Mouse (Mus musculus): ENCODE measurements around the gene B9d2. TPM values are rescaled to one million over a fixed set of nuclear protein-coding genes. Genes with fewer than 3 reads are reported as not detected.

Gene B9d2
- polyA plus RNA-seq, 1 experiment from 2014 or later = 38.1 TPM

- Histone ChIP-seq H3K36me3 (replicated peaks) (no peaks in the 10 kb centered on the region), H3K4me1 (peaks cover 49% of the 10 kb centered on the region), H3K27me3 (ENCODE audit: poor library complexity, severe bottlenecking) (peaks cover 75% of the 10 kb centered on the region), H3K4me3 (peak overlapping the region; percentile 64), H3K9me3 (peaks cover 4% of the 10 kb centered on the region; the same call in 1 of the 2 replicates), H3K27ac (no peak overlapping the region)
- 16% methylated on average over 12 of the region's 12 CpGs for WGBS
- no peak for DNase-seq (ENCODE audit: extremely low spot score, low spot score)
Observed at GRCm38 (mm10) chr7:25689603-25690021, 9.0 kb downstream of the B9d2 start.

DNA sequence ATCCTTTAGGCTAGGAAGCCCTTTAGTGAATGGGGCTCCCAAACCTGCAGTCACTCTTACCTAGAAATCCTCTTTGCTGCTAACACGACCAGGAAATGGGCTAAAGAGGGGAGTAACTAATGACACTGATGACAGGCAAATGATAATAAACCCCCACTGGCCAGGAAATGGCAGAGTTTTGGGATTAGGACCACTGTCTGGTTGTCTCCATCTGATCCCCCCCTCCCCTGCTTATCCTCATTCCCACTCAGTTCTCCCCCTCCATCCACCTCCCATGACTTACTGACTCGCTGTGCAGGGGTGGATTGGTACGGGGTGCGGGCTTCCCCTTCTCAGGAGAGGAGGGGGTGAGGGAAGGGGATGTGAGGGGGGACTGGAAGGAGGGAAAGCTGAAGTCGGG is 9.5 kb downstream of the B9d2 start:
- peaks cover 4% of the 10 kb centered on the region; the same call in 1 of the 2 replicates for H3K9me3 ChIP-seq
- peaks cover 49% of the 10 kb centered on the region for H3K4me1 ChIP-seq
- peak overlapping the region; percentile 64 for H3K4me3 ChIP-seq
- no peaks in the 10 kb centered on the region for H3K36me3 ChIP-seq (replicated peaks)
- DNase-seq (ENCODE audit: extremely low spot score, low spot score) = no peak
- H3K27me3 ChIP-seq (ENCODE audit: poor library complexity, severe bottlenecking) = peaks cover 70% of the 10 kb centered on the region
- H3K27ac ChIP-seq = no peak overlapping the region
- 37% methylated on average over 5 of the region's 5 CpGs for WGBS

GRCm38 (mm10) chr7:25694104-25694503 is 13.5 kb downstream of the B9d2 start:
- Histone ChIP-seq H3K9me3 (peaks cover 4% of the 10 kb centered on the region; the same call in 1 of the 2 replicates), H3K27ac (no peak overlapping the region), H3K36me3 (replicated peaks) (no peaks in the 10 kb centered on the region), H3K4me3 (no peak overlapping the region), H3K4me1 (peaks cover 15% of the 10 kb centered on the region), H3K27me3 (ENCODE audit: poor library complexity, severe bottlenecking) (peaks cover 30% of the 10 kb centered on the region)
- no peak for DNase-seq (ENCODE audit: extremely low spot score, low spot score)
- WGBS = 64% methylated on average over 8 of the region's 8 CpGs

GRCm38 (mm10) chr7:25699851-25700250 is 19.3 kb downstream of the B9d2 start:
- no peaks in the 10 kb centered on the region for H3K36me3 ChIP-seq (replicated peaks)
- H3K4me1 ChIP-seq = peaks cover 13% of the 10 kb centered on the region
- H3K4me3 ChIP-seq = no peak overlapping the region
- DNase-seq (ENCODE audit: extremely low spot score, low spot score) = no peak
- H3K27me3 ChIP-seq (ENCODE audit: poor library complexity, severe bottlenecking) = peaks cover 17% of the 10 kb centered on the region
- no peak overlapping the region for H3K27ac ChIP-seq
- WGBS = 56% methylated on average over 13 of the region's 13 CpGs
- H3K9me3 ChIP-seq = peaks cover 24% of the 10 kb centered on the region

GRCm38 (mm10) chr7:25700732-25701131 is 20.2 kb downstream of the B9d2 start:
- peaks cover 24% of the 10 kb centered on the region for H3K9me3 ChIP-seq
- no peak overlapping the region for H3K27ac ChIP-seq
- 80% methylated on average over 12 of the region's 12 CpGs for WGBS
- peaks cover 17% of the 10 kb centered on the region for H3K4me1 ChIP-seq
- no peak for DNase-seq (ENCODE audit: extremely low spot score, low spot score)
- H3K4me3 ChIP-seq = no peak overlapping the region
- peaks cover 26% of the 10 kb centered on the region for H3K27me3 ChIP-seq (ENCODE audit: poor library complexity, severe bottlenecking)
- H3K36me3 ChIP-seq (replicated peaks) = no peaks in the 10 kb centered on the region

- no peaks in the 10 kb centered on the region for H3K36me3 ChIP-seq (replicated peaks)
- no peak overlapping the region for H3K27ac ChIP-seq
- H3K9me3 ChIP-seq = peaks cover 24% of the 10 kb centered on the region
- peaks cover 31% of the 10 kb centered on the region for H3K27me3 ChIP-seq (ENCODE audit: poor library complexity, severe bottlenecking)
- no peak for DNase-seq (ENCODE audit: extremely low spot score, low spot score)
- no peak overlapping the region for H3K4me3 ChIP-seq
- WGBS = 97% methylated on average over 2 of the region's 2 CpGs
- peaks cover 23% of the 10 kb centered on the region for H3K4me1 ChIP-seq
Observed at GRCm38 (mm10) chr7:25702350-25702749, 21.8 kb downstream of the B9d2 start.

- 17% methylated on average over 10 of the region's 10 CpGs for WGBS
- no peaks in the 10 kb centered on the region for H3K36me3 ChIP-seq (replicated peaks)
- H3K27ac ChIP-seq = no peak overlapping the region
Observed at GRCm38 (mm10) chr7:25703793-25704494, 23.4 kb downstream of the B9d2 start.

GRCm38 (mm10) chr7:25704716-25705364 is 24.3 kb downstream of the B9d2 start:
- Histone ChIP-seq H3K4me3 (peak overlapping the region; percentile 55), H3K36me3 (replicated peaks) (no peaks in the 10 kb centered on the region), H3K27me3 (ENCODE audit: poor library complexity, severe bottlenecking) (peaks cover 31% of the 10 kb centered on the region), H3K4me1 (peaks cover 39% of the 10 kb centered on the region), H3K27ac (0 out of 2 replicates have a peak overlapping the region, but pooled peaks have one; percentile 25), H3K9me3 (peaks cover 21% of the 10 kb centered on the region)
- WGBS = 4% methylated on average over 37 of the region's 37 CpGs
- DNase-seq (ENCODE audit: extremely low spot score, low spot score) = no peak

More at GRCm38 (mm10) chr7:25703793-25704494, 23.4 kb downstream of the B9d2 start:
- Histone ChIP-seq H3K9me3 (peaks cover 24% of the 10 kb centered on the region), H3K4me1 (peaks cover 35% of the 10 kb centered on the region), H3K4me3 (peak overlapping the region; percentile 55), H3K27me3 (ENCODE audit: poor library complexity, severe bottlenecking) (peaks cover 31% of the 10 kb centered on the region)
- DNase-seq (ENCODE audit: extremely low spot score, low spot score) = no peak

- no peaks in the 10 kb centered on the region for H3K36me3 ChIP-seq (replicated peaks)
- H3K27me3 ChIP-seq (ENCODE audit: poor library complexity, severe bottlenecking) = peaks cover 31% of the 10 kb centered on the region
- no peak overlapping the region for H3K4me3 ChIP-seq
- H3K4me1 ChIP-seq = peaks cover 49% of the 10 kb centered on the region
- 68% methylated on average over 6 of the region's 6 CpGs for WGBS
- H3K9me3 ChIP-seq = peaks cover 13% of the 10 kb centered on the region
- no peak overlapping the region for H3K27ac ChIP-seq
- no peak for DNase-seq (ENCODE audit: extremely low spot score, low spot score)
Observed at GRCm38 (mm10) chr7:25705801-25706251, 25.2 kb downstream of the B9d2 start.

DNA sequence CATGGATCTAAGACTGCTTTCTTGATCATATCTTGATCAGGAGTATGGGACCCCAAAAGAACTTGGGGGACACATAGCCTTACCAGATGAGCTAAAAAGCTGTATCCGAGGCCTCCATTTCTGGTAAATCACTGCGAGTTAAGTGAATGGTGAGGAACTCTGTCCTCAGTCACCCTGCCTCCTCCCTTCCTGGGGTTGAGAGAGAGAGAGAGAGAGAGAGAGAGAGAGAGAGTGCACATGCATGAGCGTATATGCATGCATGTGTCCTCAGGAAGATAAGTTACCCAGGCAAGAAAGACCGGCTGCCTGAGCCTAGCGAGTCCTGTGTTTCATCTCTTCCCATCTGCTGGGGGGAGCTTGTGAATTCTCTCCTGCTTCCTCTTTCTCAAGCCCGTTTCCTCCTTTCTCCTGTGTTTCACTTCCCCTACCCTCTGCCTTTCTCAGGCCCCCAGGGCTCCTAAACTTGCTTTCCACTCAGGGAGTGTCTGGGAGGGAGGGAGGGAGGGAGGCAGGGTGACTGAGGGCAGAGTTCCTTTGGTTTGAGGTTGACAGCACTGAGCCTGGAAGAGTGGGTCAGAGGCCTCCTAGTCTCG is 26.1 kb downstream of the B9d2 start:
- Histone ChIP-seq H3K9me3 (peaks cover 8% of the 10 kb centered on the region), H3K4me1 (peaks cover 57% of the 10 kb centered on the region), H3K27me3 (ENCODE audit: poor library complexity, severe bottlenecking) (peaks cover 31% of the 10 kb centered on the region), H3K4me3 (no peak overlapping the region), H3K36me3 (replicated peaks) (peaks cover 1% of the 10 kb centered on the region; the same call in 1 of the 2 replicates), H3K27ac (no peak overlapping the region)
- no peak for DNase-seq (ENCODE audit: extremely low spot score, low spot score)
- 65% methylated on average over 7 of the region's 7 CpGs for WGBS

- peak overlapping the region; percentile 42; the same call in 1 of the 2 replicates for H3K27ac ChIP-seq
- H3K36me3 ChIP-seq (replicated peaks) = peaks cover 11% of the 10 kb centered on the region
- WGBS = 68% methylated on average over 15 of the region's 15 CpGs
- peaks cover 31% of the 10 kb centered on the region for H3K27me3 ChIP-seq (ENCODE audit: poor library complexity, severe bottlenecking)
- peaks cover 67% of the 10 kb centered on the region for H3K4me1 ChIP-seq
- no peaks in the 10 kb centered on the region for H3K9me3 ChIP-seq
- H3K4me3 ChIP-seq = no peak overlapping the region
- no peak for DNase-seq (ENCODE audit: extremely low spot score, low spot score)
Observed at GRCm38 (mm10) chr7:25707581-25708292, 27.2 kb downstream of the B9d2 start.

DNA sequence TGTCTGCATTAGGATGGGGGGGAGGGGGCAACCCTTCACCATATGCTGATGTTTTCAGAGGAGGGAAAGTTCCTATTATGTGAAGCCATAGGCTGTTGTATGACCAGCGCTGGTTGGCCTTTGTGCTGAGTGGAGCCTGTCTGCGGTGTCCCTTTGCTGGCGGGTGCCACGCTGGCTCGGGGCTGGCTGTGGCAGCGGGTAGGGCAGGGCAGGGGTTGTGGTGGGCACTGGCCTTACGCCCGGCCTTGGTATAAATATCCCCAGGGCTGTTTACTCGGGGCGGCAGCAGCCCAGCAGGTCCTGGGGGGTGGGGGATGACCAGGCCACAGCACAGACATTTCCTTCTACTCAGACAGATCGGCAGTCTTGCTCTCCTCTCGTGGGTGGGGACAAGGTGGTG is 29.4 kb downstream of the B9d2 start:
- no peaks in the 10 kb centered on the region for H3K9me3 ChIP-seq
- peaks cover 13% of the 10 kb centered on the region for H3K27me3 ChIP-seq (ENCODE audit: poor library complexity, severe bottlenecking)
- peak overlapping the region; percentile 74 for H3K27ac ChIP-seq
- H3K4me3 ChIP-seq = peak overlapping the region; percentile 20
- peaks cover 34% of the 10 kb centered on the region for H3K36me3 ChIP-seq (replicated peaks)
- no peak for DNase-seq (ENCODE audit: extremely low spot score, low spot score)
- H3K4me1 ChIP-seq = peaks cover 55% of the 10 kb centered on the region
- 16% methylated on average over 12 of the region's 12 CpGs for WGBS

All from forebrain, embryonic 10.5 days (tissue).